Comparison of ENCODE assay signal across 8 mouse cellular contexts in the genomic region with DNA sequence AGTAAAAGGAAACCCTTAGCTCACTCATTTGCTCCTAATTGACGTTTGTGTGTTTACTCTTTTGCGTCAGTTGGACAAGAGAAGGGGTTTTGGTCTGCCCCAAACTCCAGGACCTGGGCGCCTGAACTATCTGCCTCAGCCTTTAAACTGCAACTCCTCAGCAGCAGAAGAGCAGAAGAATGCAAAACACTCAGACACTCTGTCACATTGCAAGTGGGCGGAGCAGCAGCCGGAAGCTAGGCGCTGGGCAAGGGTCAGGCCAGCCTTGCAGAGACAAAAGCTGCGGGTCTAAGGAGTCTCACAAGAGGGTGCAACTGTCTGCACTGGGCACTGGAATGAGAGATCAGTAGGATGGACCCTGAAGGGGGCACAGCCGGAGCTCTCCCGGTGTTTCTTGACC. TPM values are rescaled to one million over a fixed set of nuclear protein-coding genes. Genes with fewer than 3 reads are reported as not detected.
DNase-seq lines count a peak whose midpoint lies in the region; ATAC-seq and TF ChIP-seq lines count a peak whose summit lies in the region.

No protein-coding gene starts in this region.

- H3K4me2 ChIP-seq in hindbrain, embryonic 12.5 days (replicated peaks) = peak overlapping the region; percentile 11; the same call in 1 of the 2 replicates
- no peak overlapping the region for H3K4me2 ChIP-seq in hindbrain, postnatal 0 days (ENCODE audit: low read depth, low read length)

- no peak overlapping the region for H3K27ac ChIP-seq in hindbrain, embryonic 12.5 days
- no peak overlapping the region for H3K27ac ChIP-seq in hindbrain, postnatal 0 days

- peaks cover 24% of the 10 kb centered on the region for H3K4me1 ChIP-seq in hindbrain, embryonic 12.5 days
- H3K4me1 ChIP-seq in hindbrain, postnatal 0 days (ENCODE audit: insufficient read depth, low read length) = no peaks in the 10 kb centered on the region; the same call in 1 of the 2 replicates

- no peak for DNase-seq in hindbrain, postnatal 0 days (ENCODE audit: low spot score)
- peak; percentile 71 for DNase-seq in embryo, embryonic 11 days
- peak; percentile 87 to 88 for DNase-seq in kidney, postnatal 36 days
- peak; percentile 59 for DNase-seq in mesoderm, embryonic 11.5 days (ENCODE audit: low read depth, low spot score)
- DNase-seq in left cerebral cortex, adult 8-10 months (ENCODE audit: low spot score in 2 of 2) = no peak
- DNase-seq in cerebellum, adult 18-20 months = no peak
- no peak for DNase-seq in frontal cortex, postnatal 36 days (ENCODE audit: low spot score in 2 of 2)

- ATAC-seq in hindbrain, embryonic 12.5 days (ENCODE audit: low FRiP score) = no peak
- no peak for ATAC-seq in hindbrain, postnatal 0 days

- no peak for TF ChIP-seq CTCF in hindbrain, postnatal 0 days (IDR thresholded peaks at IDR 0.05; ENCODE audit: low read depth)

- peaks cover 26% of the 10 kb centered on the region for H3K27me3 ChIP-seq in hindbrain, embryonic 12.5 days
- H3K27me3 ChIP-seq in hindbrain, postnatal 0 days (ENCODE audit: insufficient read depth, low read length) = 0 out of 2 replicates have a peak, but pooled peaks cover 6% of the 10 kb centered on the region

- no peak overlapping the region for H3K9ac ChIP-seq in hindbrain, embryonic 12.5 days
- H3K9ac ChIP-seq in hindbrain, postnatal 0 days (replicated peaks; ENCODE audit: low read length) = no peak overlapping the region

- no peaks in the 10 kb centered on the region for H3K9me3 ChIP-seq in hindbrain, embryonic 12.5 days (replicated peaks)
- no peaks in the 10 kb centered on the region for H3K9me3 ChIP-seq in hindbrain, postnatal 0 days (ENCODE audit: low read length)

- H3K36me3 ChIP-seq in hindbrain, embryonic 12.5 days = no peaks in the 10 kb centered on the region
- no peaks in the 10 kb centered on the region for H3K36me3 ChIP-seq in hindbrain, postnatal 0 days (ENCODE audit: insufficient read depth, low read length)

- 12% methylated on average over 9 of the region's 9 CpGs for WGBS in hindbrain, embryonic 12.5 days
- WGBS in hindbrain, postnatal 0 days = 28% methylated on average over 9 of the region's 9 CpGs

- no peak overlapping the region for H3K4me3 ChIP-seq in hindbrain, embryonic 12.5 days
- no peak overlapping the region for H3K4me3 ChIP-seq in hindbrain, postnatal 0 days (ENCODE audit: low read length)

RNA-seq across cellular contexts. Expression of gene Plekha7, which starts 1.3 kb away (rescaled TPM):
- 10.7 and 12.5 TPM in 2 replicates for polyA plus RNA-seq in hindbrain, embryonic 12.5 days (2016; fragmentation: Nextera tagmentation; extraction: Ambion mirVana)
- 17.7 and 22.8 TPM in 2 replicates for total RNA-seq in hindbrain, postnatal 0 days (2014; rRNA removed)
- polyA plus RNA-seq in hindbrain, postnatal 0 days (2015; fragmentation: Nextera tagmentation; extraction: Ambion mirVana) = 7.6 and 7.9 TPM in 2 replicates
- total RNA-seq in left cerebral cortex, adult 8-10 months (2022) = 10 to 100 TPM; 24.7 to 30.1 (median 27.0) TPM

RNA-seq across cellular contexts. Expression of gene Rps13, which starts 24.5 kb away (rescaled TPM):
- 569 and 639 TPM in 2 replicates for polyA plus RNA-seq in hindbrain, embryonic 12.5 days (2016; fragmentation: Nextera tagmentation; extraction: Ambion mirVana)
- 129 and 249 TPM in 2 replicates for total RNA-seq in hindbrain, postnatal 0 days (2014; rRNA removed)
- 525 and 526 TPM in 2 replicates for polyA plus RNA-seq in hindbrain, postnatal 0 days (2015; fragmentation: Nextera tagmentation; extraction: Ambion mirVana)
- 100 to 1,000 TPM; 189 to 241 (median 224) TPM for total RNA-seq in left cerebral cortex, adult 8-10 months (2022)

Comparison
In these comparisons a context has a peak if more than half of its experiments do, and no peak if none do; other contexts are left out.
1. DNase-seq: peak in embryo, embryonic 11 days (single experiment), kidney, postnatal 36 days (2 of 2) and mesoderm, embryonic 11.5 days (single experiment); none in hindbrain, postnatal 0 days (single experiment), left cerebral cortex, adult 8-10 months (0 of 2), cerebellum, adult 18-20 months (0 of 2) and frontal cortex, postnatal 36 days (0 of 2).